Mouse (Mus musculus): ENCODE results near the gene Ints6. TPM values are rescaled to one million over a fixed set of nuclear protein-coding genes. Genes with fewer than 3 reads are reported as not detected.
A peak's percentile ranks its signal among the peaks of the same experiment; 100 is the strongest.

The Ints6 gene
- 10 to 100 TPM; 15.7 to 17.8 TPM for total RNA-seq (2021)
- long read RNA-seq, experiment 1, partial matches to known transcripts = 11 of 29 reads
- long read RNA-seq, experiment 1, other reads (novel, unspliced or antisense) = 18 of 29 reads
- long read RNA-seq, experiment 2, full-length matches to known transcripts = 1 of 19 reads
- long read RNA-seq, experiment 2, partial matches to known transcripts = 1 of 19 reads
- long read RNA-seq, experiment 2, other reads (novel, unspliced or antisense) = 17 of 19 reads

GRCm38 (mm10) chr14:62761036-62761881 is at the start of gene Ints6:
Ints6 (minus strand) TSS chr14:62761169.
- peak; percentile 94 for DNase-seq

DNA sequence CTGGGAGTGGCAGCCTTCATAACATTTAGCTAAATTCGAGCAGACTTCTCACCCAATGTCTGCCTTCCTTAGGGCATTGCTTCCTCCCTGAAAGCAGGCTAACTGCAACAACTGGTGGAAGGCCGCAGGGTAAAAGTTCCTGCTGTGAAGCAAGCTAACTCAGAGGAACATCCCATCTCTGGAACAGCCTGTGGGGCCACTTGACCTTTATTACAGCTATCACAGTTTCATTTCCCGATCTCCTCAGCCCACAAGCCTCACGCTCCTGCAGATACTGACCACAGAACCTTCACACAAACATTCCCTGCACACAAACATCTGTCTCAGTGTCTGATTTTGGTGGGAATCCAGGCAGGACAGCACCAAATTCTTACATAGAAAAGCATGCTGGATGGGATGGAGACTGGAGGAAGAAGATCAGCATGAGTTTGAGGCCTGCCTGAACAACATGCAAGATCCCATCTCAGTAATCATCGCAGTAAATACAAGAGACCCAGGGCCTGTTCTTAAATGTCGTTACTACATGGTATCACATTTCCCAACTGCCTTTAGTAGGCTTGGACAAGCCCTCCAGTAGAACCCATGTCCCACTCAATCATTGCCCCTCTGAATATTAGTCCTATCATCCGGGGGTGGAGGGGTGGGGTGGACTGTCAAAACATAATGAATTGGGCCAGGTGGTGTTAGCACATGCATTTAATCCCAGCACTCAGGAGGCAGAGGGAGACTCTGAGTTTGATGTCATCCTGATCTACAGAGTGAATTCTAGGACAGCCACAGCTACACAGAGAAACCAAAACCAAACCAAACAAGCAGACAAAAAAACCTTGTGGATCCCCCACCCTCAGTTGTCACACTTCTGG is 47.9 kb upstream of the Ints6 start:
- no peak for DNase-seq

GRCm38 (mm10) chr14:62806921-62807320 is 46.0 kb upstream of the Ints6 start:
- DNase-seq = no peak

GRCm38 (mm10) chr14:62803204-62803603 is 42.2 kb upstream of the Ints6 start:
- DNase-seq = no peak

DNA sequence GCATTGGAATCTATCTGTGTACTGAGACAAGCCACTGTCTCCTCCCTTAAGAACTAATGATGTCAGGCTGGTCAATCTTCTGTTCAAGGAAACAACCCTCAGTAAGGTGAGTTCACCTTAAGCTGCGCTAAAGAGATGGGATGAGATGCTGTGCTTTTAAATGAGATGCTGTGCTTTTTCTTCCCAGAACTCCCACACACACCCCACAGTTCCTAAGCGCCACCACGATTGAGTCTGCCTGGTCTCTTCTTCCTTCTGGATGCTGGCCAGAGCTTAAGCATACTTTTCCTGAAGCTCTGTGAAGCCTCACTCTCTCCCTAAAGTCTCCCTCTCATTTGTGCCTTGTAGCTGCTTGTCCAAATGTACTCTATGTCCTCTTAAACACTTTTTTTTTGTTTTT is 39.8 kb upstream of the Ints6 start:
- DNase-seq = no peak

GRCm38 (mm10) chr14:62798608-62799101 is 37.7 kb upstream of the Ints6 start:
- no peak for DNase-seq

GRCm38 (mm10) chr14:62795719-62796118 is 34.8 kb upstream of the Ints6 start:
- no peak for DNase-seq

DNA sequence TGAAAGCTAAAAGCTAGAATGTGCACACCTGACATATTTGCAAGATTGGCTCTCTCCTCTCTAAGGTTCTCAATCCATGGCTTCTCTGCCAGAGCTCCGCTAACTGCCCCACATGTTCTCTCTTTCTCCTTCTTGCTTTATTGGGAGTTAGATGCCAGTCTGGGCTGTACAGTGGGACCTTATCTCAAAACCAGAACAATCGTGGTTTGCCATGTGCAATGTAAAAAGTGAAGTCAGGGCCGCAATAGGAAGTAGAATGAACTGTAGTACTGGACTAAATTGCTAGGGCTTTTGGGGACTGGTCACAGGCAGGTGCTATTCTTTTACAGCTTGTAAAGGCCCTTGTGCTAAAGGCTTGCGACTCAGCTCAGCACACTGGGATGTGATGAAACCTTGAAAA is 28.3 kb upstream of the Ints6 start:
- DNase-seq = no peak

DNA sequence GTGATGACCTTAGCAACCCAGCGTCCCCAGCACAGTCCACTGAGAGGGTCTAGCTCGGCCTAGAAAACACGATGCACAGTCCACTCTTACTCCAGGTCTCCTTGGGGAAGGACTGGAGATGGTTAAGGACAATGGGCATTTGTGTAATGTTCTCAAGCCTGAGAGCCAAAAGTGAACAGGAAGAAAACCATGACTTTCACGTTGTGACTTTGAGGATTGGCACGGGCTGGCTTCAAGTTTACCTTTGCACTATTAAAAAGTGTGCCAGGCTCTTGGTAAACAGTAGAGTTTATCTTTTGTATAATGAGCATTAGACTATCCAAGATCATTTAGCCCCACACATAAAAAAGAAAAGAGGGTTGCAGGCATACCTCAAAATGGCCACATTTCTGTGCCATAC is 22.0 kb upstream of the Ints6 start:
- no peak for DNase-seq

GRCm38 (mm10) chr14:62780520-62781316 is 19.7 kb upstream of the Ints6 start:
- no peak for DNase-seq

- no peak for DNase-seq
Measured at GRCm38 (mm10) chr14:62778095-62778494, 17.1 kb upstream of the Ints6 start.

DNA sequence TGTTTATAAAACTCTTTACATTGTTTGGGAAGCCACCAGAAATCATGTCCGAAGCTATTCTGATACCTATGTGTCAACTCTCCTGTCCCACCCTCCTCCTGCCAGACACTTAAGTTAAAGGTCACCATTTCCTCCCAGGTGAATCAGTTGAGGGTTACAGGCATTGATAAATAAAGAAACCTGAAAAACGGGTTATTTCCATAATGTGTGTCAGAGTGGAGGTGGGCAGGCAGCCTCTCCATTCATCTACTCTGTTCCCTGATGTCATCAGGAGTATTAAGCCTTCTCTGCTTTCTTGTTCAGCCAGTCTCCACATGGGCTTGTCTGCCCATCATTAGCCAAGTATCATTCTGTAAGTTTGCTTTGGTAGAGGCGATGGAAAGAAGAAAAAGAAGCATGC is 14.1 kb upstream of the Ints6 start:
- DNase-seq = no peak

- DNase-seq = no peak
Measured at GRCm38 (mm10) chr14:62774246-62774645, 13.3 kb upstream of the Ints6 start.

DNA sequence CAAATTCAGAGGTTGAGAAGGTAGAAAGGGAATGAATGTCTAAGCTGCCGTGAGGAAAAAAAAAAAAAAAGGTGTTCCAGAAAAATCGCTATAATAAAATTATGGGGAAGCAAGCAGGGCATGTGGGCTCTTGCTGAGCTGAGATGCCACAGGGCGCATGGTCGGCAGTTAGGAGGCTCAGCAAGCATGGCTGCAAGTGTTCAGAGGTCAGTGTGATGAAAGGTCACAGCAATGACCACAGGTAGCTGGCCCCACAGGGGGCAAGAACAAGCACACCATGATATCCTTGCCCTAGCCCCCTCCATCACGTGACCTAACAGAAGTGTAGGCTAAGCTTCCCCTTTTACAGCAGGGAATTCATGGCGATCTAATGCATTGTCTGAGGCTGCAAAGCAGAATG is 12.8 kb upstream of the Ints6 start:
- DNase-seq = no peak

- no peak for DNase-seq
Measured at GRCm38 (mm10) chr14:62765398-62765797, 4.4 kb upstream of the Ints6 start.

- DNase-seq = no peak
Measured at GRCm38 (mm10) chr14:62764371-62764770, 3.4 kb upstream of the Ints6 start.

DNA sequence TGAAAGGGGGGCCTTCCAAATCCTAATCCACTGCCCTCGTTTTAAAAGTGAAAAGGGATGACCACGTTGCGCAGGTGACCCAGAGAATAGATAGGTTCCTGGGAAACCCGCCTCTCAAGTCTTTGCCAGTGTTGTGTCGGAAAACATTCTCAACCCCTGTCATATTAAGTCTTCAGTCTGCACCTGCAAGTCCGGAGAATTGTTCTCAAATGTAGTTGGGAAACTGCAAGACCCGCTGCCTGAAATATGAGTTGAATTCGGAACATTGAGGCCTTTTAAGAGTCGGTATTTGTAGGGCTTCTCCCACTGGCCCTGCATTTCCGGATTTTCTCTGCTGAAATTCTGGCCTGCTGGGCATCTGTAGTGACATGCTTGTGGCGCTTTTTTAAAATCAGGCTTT is 974 bp upstream of the Ints6 start:
- DNase-seq = no peak

DNA sequence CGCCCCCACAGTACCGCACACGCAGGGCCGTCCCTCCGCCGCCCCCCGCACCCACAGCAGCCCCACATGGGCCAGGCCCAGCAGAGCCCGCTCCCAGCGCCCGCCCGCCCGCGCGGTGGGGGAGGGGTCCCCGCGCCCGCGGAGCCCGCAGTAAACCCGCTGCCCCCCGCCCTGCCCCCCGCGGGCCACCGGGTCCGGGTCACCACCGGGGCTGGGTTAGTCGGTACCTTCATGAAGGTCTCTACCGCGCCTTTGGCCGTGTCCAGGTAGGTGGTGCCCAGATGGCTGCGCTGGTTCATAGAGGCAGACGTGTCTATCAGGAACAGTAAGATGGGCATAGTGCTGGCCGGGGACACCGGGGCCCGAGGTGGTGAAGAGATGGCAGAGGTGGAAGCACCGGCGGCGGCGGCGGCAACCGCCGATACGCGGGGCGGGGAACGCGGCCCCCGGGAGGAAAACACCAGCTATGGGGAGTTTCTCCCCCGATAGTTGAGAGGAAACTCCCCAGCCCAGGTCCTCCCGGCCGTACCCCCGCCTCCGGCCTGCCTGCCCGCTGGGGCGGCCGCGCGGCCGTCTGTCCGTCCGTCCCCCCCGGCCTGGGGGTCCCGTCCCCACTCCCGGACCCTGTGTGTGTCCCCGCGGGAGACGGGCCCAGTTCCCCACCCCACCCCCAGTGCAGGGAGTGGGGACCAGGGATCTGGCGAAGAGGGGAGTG is 491 bp downstream of the Ints6 start:
- DNase-seq = peak; percentile 63

GRCm38 (mm10) chr14:62759771-62760320 is 1.1 kb downstream of the Ints6 start:
- peak; percentile 75 for DNase-seq

DNA sequence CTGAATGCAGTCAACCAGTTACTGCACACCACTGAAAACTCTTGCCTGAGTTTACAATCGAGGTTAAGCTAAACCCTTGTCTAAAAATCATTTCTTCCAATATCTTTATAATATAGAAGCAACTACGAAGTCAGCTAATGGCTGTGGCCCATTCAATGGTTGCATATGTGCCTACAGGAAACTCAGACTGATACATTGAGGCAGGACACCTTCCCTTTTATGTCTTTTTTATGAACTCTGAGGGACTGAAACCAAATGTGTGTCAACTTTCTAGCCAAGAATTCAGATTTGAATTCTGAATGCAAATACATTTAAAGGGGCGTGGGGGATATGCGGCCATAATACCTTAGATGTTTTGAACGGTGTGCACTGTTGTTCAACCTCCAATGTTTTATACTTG is 2.3 kb downstream of the Ints6 start:
- DNase-seq = no peak

All from gastrocnemius, postnatal 10 days (tissue).